Mouse (Mus musculus) effector memory CD4-positive, alpha-beta T cell, adult 7 months (primary cell): ENCODE results near the gene Pla2g4e. TPM values are rescaled to one million over a fixed set of nuclear protein-coding genes. Genes with fewer than 3 reads are reported as not detected.

ENCODE experiments used
- polyA plus RNA-seq: library from polyadenylated mRNA; unstranded; fragments of 100-300 nt; shearing (Covaris generic); gene quantifications from one replicate; pipeline ENCODE4 v1.2.1, GENCODE M21; 2017

Pla2g4e gene
- polyA plus RNA-seq, result not detected

DNA sequence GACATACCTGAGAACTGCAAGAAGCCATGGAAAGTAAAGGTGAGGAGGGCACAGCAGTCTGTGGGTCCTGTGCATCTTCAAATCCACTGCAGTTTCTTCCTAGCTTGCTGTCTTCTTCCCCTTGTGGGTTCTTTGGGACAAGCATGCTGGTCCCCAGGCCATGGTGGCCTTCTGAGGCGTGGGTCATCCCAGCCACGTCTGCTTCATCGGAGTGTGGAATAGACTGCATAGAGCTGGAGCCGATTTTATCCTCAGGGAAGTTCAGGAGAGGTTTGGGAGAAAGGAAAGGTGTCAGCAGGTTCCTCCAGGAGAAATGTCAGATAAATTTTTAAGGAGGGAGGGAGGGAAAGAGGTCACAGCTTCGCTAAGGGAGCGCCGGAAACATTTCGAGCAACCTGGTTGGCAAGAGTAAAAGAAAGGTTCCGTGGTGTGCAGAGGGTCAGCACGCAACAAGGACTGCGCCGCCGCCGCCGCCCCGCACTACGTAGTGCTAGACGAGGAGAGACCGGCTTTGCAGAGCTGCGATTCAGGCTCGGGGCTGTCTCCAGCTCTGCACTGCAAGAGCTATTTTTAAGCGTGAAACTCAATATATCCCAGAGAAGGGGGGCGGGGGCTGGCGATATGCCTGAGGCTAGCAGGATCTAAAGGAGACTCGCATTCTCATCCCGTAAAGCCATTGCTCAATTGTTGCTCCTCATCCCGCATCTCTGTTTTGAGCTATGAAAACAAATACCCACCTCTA, at the start of gene Pla2g4e:
Pla2g4e (minus strand) TSS at position 657 of the 742 bp plus-strand sequence.

GRCm38 (mm10) chr2:120288995-120289394, 43.9 kb upstream of the Pla2g4e start, which contains the start of gene Pla2g4d:
Gene Pla2g4d (minus strand): TSS chr2:120289197.

GRCm38 (mm10) chr2:120154361-120154894, 90.7 kb downstream of the Pla2g4e start, which contains the start of gene Ehd4:
Gene Ehd4 (minus strand): TSS chr2:120154606.

Other genes starting within 250 kb of the Pla2g4e start
- 8.0 TPM for gene Jmjd7, start 217.9 kb downstream of the Pla2g4e start, polyA plus RNA-seq
- gene Gm28042, start 217.8 kb downstream of the Pla2g4e start, polyA plus RNA-seq, result 2.5 TPM
- gene Pla2g4b, start 211.9 kb downstream of the Pla2g4e start, polyA plus RNA-seq, result 0.66 TPM
- 19.3 TPM for gene Ehd4, start 90.7 kb downstream of the Pla2g4e start, polyA plus RNA-seq
- not detected for gene Pla2g4d, start 43.9 kb upstream of the Pla2g4e start, polyA plus RNA-seq
- gene Pla2g4f, start 68.8 kb upstream of the Pla2g4e start, polyA plus RNA-seq, result 0.33 TPM
- gene Vps39, start 107.8 kb upstream of the Pla2g4e start, polyA plus RNA-seq, result 39.3 TPM
- 17.2 TPM for gene Ganc, start 158.6 kb upstream of the Pla2g4e start, polyA plus RNA-seq
- gene Tmem87a, start 158.8 kb upstream of the Pla2g4e start, polyA plus RNA-seq, result 22.1 TPM
- gene Capn3, start 210.7 kb upstream of the Pla2g4e start, polyA plus RNA-seq, result 0.66 TPM